Mouse (Mus musculus): ENCODE data around the gene AB124611. TPM values are rescaled to one million over a fixed set of nuclear protein-coding genes. Genes with fewer than 3 reads are reported as not detected.

The AB124611 gene
- polyA plus RNA-seq, 1 experiment, result not detected

DNA sequence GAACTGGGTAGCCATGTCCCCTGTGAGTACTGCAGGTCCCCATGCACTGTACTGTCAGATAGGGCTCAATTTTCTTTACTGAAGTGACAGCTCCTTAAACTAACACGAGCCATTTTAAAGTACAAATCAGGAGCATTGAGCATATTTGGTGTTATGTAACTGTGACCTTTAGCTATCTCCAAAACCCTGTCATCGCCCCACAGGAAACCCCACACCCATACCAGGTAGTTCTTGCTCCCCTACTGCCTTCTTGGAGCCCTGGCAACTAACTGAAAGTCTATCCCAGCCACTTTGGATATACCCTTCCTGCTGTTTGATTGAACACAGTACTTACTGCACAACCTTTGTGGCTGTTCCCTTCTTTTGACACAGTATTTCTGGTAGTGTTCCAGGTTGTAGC lies 41.1 kb downstream of the AB124611 start:
- WGBS, result 75% methylated on average over 2 of the region's 2 CpGs
- TF ChIP-seq POLR2A (IDR thresholded peaks at IDR 0.05; ENCODE audit: insufficient read depth, low read depth, low read length) (no peak), CTCF (IDR thresholded peaks at IDR 0.05; ENCODE audit: insufficient read depth, low read depth, low read length) (no peak)
- Histone ChIP-seq H3K4me1 (ENCODE audit: control insufficient read depth, insufficient read depth, low read length) (peaks cover 3% of the 10 kb centered on the region), H3K27ac (ENCODE audit: insufficient read depth, low read depth, low read length) (no peak overlapping the region), H3K4me3 (ENCODE audit: insufficient read depth, low read depth, low read length) (no peak overlapping the region)

DNA sequence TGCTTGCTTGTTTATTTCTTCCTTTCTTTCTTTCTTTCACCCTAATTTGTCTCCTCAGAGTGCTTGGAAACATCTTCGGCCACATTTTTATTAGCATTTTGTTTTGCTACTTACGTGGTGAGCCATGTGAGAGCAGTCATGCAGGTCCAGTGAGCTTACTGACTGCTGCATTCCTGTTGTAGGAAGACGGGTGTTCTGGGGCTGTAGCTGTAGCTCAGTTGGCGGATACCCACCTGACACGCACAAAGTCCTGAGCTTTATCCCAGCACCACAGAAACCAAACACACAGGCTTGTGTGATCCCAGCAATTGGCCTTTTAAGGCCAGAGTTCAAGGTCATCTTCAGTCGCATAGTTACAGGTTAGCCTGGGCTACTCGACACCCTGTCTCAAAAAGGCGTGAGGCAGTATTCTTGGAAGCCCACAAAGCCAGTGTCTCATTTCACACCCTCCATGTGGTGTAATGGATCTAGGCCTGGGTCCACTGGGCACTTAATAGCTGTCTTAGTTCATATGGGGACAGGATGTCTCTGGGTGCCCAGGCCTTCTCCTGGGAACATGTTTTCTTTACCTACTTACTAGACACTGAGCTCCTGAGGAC lies 42.8 kb downstream of the AB124611 start:
- WGBS, result 85% methylated on average over 8 of the region's 8 CpGs
- H3K4me1 ChIP-seq (ENCODE audit: control insufficient read depth, insufficient read depth, low read length), result peaks cover 3% of the 10 kb centered on the region
- no peak for TF ChIP-seq CTCF (IDR thresholded peaks at IDR 0.05; ENCODE audit: insufficient read depth, low read depth, low read length)
- no peak for TF ChIP-seq POLR2A (IDR thresholded peaks at IDR 0.05; ENCODE audit: insufficient read depth, low read depth, low read length)
- no peak overlapping the region for H3K4me3 ChIP-seq (ENCODE audit: insufficient read depth, low read depth, low read length)
- no peak overlapping the region for H3K27ac ChIP-seq (ENCODE audit: insufficient read depth, low read depth, low read length)

DNA sequence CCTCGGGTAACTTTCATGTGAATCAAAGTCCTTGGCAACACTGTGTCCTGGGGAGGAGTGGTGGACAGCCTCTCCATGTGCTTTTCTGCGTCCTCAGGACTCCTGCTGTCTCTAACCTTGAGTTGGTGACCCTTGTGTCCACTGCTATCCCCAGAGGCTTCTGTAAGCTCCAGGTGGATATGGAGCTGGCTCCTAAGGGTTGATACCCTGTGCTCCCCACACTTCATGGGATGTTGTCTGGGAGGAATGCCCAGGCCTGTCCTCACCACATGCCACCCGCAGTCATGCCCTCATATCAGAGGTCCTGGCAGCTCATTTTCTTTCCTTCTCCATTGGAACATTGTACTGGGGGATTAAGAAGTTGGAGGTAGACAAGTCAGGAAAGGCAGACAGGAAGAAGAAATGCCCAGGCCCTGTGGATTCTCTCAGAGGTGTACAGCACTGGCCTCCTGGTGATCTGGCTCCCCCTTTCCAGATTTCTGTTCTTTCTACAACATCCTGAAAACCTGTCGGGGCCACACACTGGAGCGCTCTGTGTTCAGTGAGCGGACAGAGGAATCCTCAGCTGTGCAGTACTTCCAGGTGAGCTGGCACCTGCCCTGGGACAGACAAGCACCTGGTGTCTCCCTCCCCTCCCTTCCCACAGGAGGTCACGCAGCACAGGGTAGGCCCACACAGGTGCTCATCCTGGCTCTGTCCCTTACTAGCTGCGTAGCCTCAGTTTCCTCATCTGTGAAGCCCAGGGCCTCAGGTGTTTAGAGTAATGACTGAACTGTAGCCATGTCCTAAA lies 48.2 kb downstream of the AB124611 start:
- WGBS, result 94% methylated on average over 8 of the region's 8 CpGs
- Histone ChIP-seq H3K27ac (ENCODE audit: insufficient read depth, low read depth, low read length) (no peak overlapping the region), H3K4me1 (ENCODE audit: control insufficient read depth, insufficient read depth, low read length) (no peaks in the 10 kb centered on the region), H3K4me3 (ENCODE audit: insufficient read depth, low read depth, low read length) (no peak overlapping the region)
- TF ChIP-seq CTCF (IDR thresholded peaks at IDR 0.05; ENCODE audit: insufficient read depth, low read depth, low read length) (no peak), POLR2A (IDR thresholded peaks at IDR 0.05; ENCODE audit: insufficient read depth, low read depth, low read length) (no peak)

DNA sequence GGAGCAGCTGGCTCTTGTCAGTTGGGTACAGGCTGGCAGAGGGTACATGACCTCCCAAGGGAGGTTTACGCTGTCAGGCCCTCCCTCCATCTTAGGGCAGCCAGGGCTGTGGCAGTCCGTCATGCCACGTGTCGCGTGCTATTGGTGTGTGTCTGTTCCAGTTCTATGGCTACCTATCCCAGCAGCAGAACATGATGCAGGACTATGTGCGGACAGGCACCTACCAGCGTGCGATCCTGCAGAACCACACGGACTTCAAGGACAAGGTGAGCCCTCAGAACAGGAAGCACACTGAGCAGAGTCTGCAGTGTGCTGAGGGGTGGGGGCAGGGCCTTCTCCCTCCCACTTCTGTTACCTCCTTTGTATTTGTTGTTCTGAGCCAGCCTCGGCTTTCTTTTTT lies 49.3 kb downstream of the AB124611 start:
- TF ChIP-seq CTCF (IDR thresholded peaks at IDR 0.05; ENCODE audit: insufficient read depth, low read depth, low read length), result no peak
- no peak for TF ChIP-seq POLR2A (IDR thresholded peaks at IDR 0.05; ENCODE audit: insufficient read depth, low read depth, low read length)
- Histone ChIP-seq H3K4me1 (ENCODE audit: control insufficient read depth, insufficient read depth, low read length) (no peaks in the 10 kb centered on the region), H3K27ac (ENCODE audit: insufficient read depth, low read depth, low read length) (no peak overlapping the region), H3K4me3 (ENCODE audit: insufficient read depth, low read depth, low read length) (no peak overlapping the region)
- WGBS, result 96% methylated on average over 10 of the region's 10 CpGs

DNA sequence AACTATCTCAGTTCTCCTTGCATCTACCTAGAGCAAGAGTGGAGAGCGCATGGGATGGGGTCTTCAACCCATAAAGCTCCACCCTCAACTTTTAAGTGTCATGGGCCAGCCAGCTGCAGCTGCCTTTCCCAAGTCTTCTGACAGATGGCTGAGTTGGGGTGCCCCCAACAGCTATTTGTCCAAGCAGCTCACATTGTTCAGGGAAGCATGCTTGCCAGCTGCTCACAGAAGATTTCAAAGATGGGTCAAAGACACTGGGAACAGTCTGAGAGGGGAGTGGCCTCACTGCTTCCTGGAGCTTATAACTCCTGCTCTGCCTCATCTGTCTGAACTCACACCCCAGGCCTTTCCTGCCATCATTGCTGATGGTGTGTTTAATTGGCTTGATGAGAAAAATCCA lies 50.3 kb downstream of the AB124611 start:
- Histone ChIP-seq H3K27ac (ENCODE audit: insufficient read depth, low read depth, low read length) (no peak overlapping the region), H3K4me3 (ENCODE audit: insufficient read depth, low read depth, low read length) (no peak overlapping the region), H3K4me1 (ENCODE audit: control insufficient read depth, insufficient read depth, low read length) (no peaks in the 10 kb centered on the region)
- TF ChIP-seq CTCF (IDR thresholded peaks at IDR 0.05; ENCODE audit: insufficient read depth, low read depth, low read length) (no peak), POLR2A (IDR thresholded peaks at IDR 0.05; ENCODE audit: insufficient read depth, low read depth, low read length) (no peak)
- 92% methylated on average over 1 of the region's 1 CpGs for WGBS

DNA sequence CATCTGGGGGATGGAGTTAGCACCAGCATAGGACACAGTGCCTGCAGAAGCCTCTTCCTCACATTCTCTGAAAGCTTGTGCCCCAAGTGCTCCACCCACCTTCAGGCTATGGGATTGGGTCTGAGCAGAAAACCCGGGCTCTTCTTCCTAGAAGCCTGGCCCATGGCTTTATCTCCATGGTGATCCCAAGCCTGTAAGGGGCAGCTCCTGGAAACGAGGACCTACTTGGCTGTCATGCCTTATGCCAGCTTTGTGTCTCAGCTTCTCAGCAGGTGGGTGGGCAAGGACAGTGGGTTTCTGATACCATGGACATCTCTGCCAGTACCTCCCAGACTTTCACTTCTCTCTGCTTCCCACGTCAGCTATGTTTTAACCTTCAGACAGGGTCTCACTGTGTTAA lies 52.2 kb downstream of the AB124611 start:
- H3K4me1 ChIP-seq (ENCODE audit: control insufficient read depth, insufficient read depth, low read length), result no peaks in the 10 kb centered on the region
- H3K4me3 ChIP-seq (ENCODE audit: insufficient read depth, low read depth, low read length), result no peak overlapping the region
- WGBS, result 48% methylated on average over 3 of the region's 3 CpGs
- TF ChIP-seq POLR2A (IDR thresholded peaks at IDR 0.05; ENCODE audit: insufficient read depth, low read depth, low read length) (no peak), CTCF (IDR thresholded peaks at IDR 0.05; ENCODE audit: insufficient read depth, low read depth, low read length) (no peak)
- no peak overlapping the region for H3K27ac ChIP-seq (ENCODE audit: insufficient read depth, low read depth, low read length)

DNA sequence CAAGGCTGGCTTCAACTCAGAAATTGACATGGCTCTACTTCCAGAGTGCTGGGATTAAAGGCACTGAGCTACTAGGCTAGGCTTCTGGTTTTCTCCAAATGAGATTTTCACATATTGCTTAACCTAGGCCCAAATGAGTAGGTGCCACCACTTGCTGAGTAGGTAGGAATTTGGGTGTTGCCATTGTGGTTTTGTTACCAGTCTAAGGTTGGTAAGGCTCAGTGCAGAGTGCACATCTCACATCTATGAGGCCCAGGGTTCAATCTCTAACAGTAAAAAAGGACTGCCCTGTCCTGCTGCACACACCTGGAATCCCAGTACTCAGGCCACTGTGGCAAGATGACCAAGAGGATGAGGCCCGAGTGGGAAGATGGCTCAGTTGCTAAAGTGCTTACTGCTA lies 59.4 kb downstream of the AB124611 start:
- 88% methylated on average over 1 of the region's 1 CpGs for WGBS
- no peak overlapping the region for H3K27ac ChIP-seq (ENCODE audit: insufficient read depth, low read depth, low read length)
- peaks cover 8% of the 10 kb centered on the region; the same call in 1 of the 2 replicates for H3K4me1 ChIP-seq (ENCODE audit: control insufficient read depth, insufficient read depth, low read length)
- TF ChIP-seq POLR2A (IDR thresholded peaks at IDR 0.05; ENCODE audit: insufficient read depth, low read depth, low read length) (no peak), CTCF (IDR thresholded peaks at IDR 0.05; ENCODE audit: insufficient read depth, low read depth, low read length) (no peak)
- no peak overlapping the region for H3K4me3 ChIP-seq (ENCODE audit: insufficient read depth, low read depth, low read length)

DNA sequence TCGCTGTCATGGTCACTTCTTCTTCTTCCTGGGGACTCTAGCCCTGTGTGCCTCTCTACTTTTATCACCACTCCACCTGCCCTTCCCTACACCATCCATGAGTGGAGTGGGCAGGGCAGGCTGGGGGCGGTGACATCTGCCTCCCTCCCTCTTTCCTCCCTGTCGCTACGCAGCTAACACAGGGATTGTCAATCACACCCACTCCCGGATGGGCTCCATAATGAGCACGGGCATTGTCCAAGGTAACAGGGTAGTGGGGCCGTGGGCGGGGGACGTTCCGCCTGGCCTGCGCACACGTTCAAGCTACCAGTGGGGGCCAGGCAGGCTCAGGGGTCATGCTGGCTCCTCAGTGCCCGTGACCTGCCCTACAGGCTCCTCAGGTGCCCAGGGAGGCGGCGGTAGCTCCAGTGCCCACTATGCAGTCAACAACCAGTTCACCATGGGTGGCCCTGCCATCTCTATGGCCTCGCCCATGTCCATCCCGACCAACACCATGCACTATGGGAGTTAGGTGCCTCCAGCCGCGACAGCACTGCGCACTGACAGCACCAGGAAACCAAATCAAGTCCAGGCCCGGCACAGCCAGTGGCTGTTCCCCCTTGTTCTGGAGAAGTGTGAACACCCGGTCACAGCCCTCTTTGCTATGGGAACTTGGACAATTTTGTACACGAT lies 61.8 kb downstream of the AB124611 start:
- Histone ChIP-seq H3K27ac (ENCODE audit: insufficient read depth, low read depth, low read length) (no peak overlapping the region), H3K4me3 (ENCODE audit: insufficient read depth, low read depth, low read length) (no peak overlapping the region), H3K4me1 (ENCODE audit: control insufficient read depth, insufficient read depth, low read length) (peaks cover 10% of the 10 kb centered on the region; the same call in 1 of the 2 replicates)
- 78% methylated on average over 23 of the region's 23 CpGs for WGBS
- TF ChIP-seq POLR2A (IDR thresholded peaks at IDR 0.05; ENCODE audit: insufficient read depth, low read depth, low read length), result no peak
- TF ChIP-seq CTCF (IDR thresholded peaks at IDR 0.05; ENCODE audit: insufficient read depth, low read depth, low read length), result no peak

DNA sequence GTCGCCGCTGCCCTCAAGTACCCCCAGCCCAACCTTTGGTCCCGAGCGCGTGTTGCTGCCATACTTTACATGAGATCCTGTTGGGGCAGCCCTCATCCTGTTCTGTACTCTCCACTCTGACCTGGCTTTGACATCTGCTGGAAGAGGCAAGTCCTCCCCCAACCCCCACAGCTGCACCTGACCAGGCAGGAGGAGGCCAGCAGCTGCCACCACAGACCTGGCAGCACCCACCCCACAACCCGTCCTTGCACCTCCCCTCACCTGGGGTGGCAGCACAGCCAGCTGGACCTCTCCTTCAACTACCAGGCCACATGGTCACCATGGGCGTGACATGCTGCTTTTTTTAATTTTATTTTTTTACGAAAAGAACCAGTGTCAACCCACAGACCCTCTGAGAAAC lies 62.4 kb downstream of the AB124611 start:
- no peak overlapping the region for H3K4me3 ChIP-seq (ENCODE audit: insufficient read depth, low read depth, low read length)
- TF ChIP-seq CTCF (IDR thresholded peaks at IDR 0.05; ENCODE audit: insufficient read depth, low read depth, low read length) (no peak), POLR2A (IDR thresholded peaks at IDR 0.05; ENCODE audit: insufficient read depth, low read depth, low read length) (no peak)
- H3K27ac ChIP-seq (ENCODE audit: insufficient read depth, low read depth, low read length), result no peak overlapping the region
- 87% methylated on average over 8 of the region's 8 CpGs for WGBS
- peaks cover 10% of the 10 kb centered on the region for H3K4me1 ChIP-seq (ENCODE audit: control insufficient read depth, insufficient read depth, low read length)

All from olfactory bulb, adult 2 months (tissue).